Comparison of ENCODE assay signal across 13 mouse cellular contexts in the genomic region with DNA sequence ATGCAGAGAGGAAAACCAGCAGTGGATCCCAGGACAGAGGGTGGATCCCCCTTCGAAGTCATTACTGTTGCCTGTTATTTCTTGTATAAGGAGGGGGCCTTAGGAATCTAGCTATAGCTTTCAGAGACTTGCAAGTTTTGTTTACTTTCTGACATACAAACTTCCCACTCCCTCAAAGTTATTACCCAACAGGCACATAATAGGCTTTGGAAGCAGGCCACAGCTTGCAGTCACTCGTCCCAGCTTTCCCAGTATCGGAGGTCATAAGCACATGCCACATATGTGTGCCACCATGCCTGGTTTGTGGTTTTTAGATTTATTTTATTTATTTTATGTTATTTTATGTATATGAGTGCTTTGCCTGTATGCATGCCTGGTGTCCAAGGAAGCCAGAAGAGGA. TPM values are rescaled to one million over a fixed set of nuclear protein-coding genes. Genes with fewer than 3 reads are reported as not detected.
"Had no signal": no experiment of that assay in that cellular context is flagged by ENCODE, and none has a peak within 500 bp of the region (broad histone marks: within the 10 kb centered on the region; RNA-seq: fewer than 3 reads in every experiment).

No protein-coding gene starts in this region.

- H3K9ac ChIP-seq: limb, embryonic 13.5 days; liver, embryonic 12.5 days; liver, embryonic 15.5 days had no signal

- H3K27ac ChIP-seq: limb, embryonic 10.5 days; limb, embryonic 13.5 days; liver, embryonic 12.5 days; liver, embryonic 15.5 days had no signal

- DNase-seq: kidney, adult 18-20 months; kidney, adult 9 months; kidney, postnatal 14 days; liver; midbrain, embryonic 14.5 days; thymus, postnatal 25 days had no signal

- H3K36me3 ChIP-seq: limb, embryonic 10.5 days; limb, embryonic 13.5 days; liver, embryonic 12.5 days; liver, embryonic 15.5 days had no signal

- ATAC-seq: inflammation-experienced regulatory T-cells, adult 6 months; intestine, embryonic 16.5 days; liver, embryonic 12.5 days had no signal

- H3K9me3 ChIP-seq: limb, embryonic 10.5 days; limb, embryonic 13.5 days; liver, embryonic 12.5 days; liver, embryonic 15.5 days had no signal

- H3K4me2 ChIP-seq: limb, embryonic 13.5 days; liver, embryonic 12.5 days; liver, embryonic 15.5 days; midbrain, embryonic 11.5 days had no signal

- H3K4me3 ChIP-seq: limb, embryonic 10.5 days; limb, embryonic 13.5 days; liver, embryonic 12.5 days; liver, embryonic 15.5 days had no signal

RNA-seq across cellular contexts. Expression of a gene that starts 3.2 kb away (rescaled TPM):
- polyA plus RNA-seq: inflammation-experienced regulatory T-cells, adult 6 months had no signal
